In the genomic region with DNA sequence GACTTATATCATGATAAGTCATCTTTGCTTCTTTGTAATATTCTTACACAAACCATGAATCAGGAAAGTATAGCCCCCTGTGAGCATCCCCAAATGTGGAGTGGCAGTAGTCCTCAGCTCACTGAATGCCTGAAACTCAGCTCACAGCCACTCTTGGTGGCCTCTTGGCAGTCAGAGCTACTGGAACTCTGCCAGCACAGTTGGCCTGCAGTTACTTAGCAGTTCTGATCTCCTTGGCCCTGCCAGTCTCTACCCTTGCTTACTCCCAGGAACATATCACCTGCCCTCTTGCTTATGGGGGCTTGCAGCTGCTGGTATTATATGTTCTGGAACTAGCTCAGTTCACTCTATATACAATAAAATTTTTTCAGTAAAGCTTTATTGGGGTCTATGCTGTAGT, we compare ENCODE assay signal across 10 mouse cellular contexts.
DNase-seq lines count a peak whose midpoint lies in the region; ATAC-seq and TF ChIP-seq lines count a peak whose summit lies in the region.
"Had no signal": no experiment of that assay in that cellular context is flagged by ENCODE, and none has a peak within 500 bp of the region (broad histone marks: within the 10 kb centered on the region; RNA-seq: fewer than 3 reads in every experiment).

No protein-coding gene starts in this region.

- no peak for TF ChIP-seq CTCF in MEL (IDR thresholded peaks at IDR 0.05 in 2 of 3, conservative IDR thresholded peaks at IDR 0.05 in 1 of 3; ENCODE audit: control insufficient read depth in 1 of 3, insufficient read depth in 1 of 3, low read depth in 2 of 3, low read length in 3 of 3, poor library complexity in 1 of 3, severe bottlenecking in 1 of 3)
- no peak for TF ChIP-seq CTCF in thymus, adult 2 months (IDR thresholded peaks at IDR 0.05; ENCODE audit: borderline replicate concordance, control insufficient read depth, extremely low read depth, insufficient read depth, low read length, poor library complexity)

- no peaks in the 10 kb centered on the region for H3K79me2 ChIP-seq in MEL (ENCODE audit: control insufficient read depth, insufficient read depth, low read length, poor library complexity)

- intact Hi-C loops in heart, postnatal 10 days (cut with DNase I), result no loop called here

- H3K4me3 ChIP-seq in hindbrain, embryonic 14.5 days (replicated peaks; ENCODE audit: low read length), result no peak overlapping the region
- H3K4me3 ChIP-seq in hindbrain, embryonic 11.5 days (ENCODE audit: low read depth, low read length), result no peak overlapping the region
- H3K4me3 ChIP-seq in MEL (ENCODE audit: control insufficient read depth in 1 of 2, insufficient read depth in 1 of 2, low read depth in 2 of 2, low read length in 2 of 2), result no peak overlapping the region
- no peak overlapping the region for H3K4me3 ChIP-seq in thymus, adult 2 months (ENCODE audit: control insufficient read depth, insufficient read depth, low read length)
- H3K4me3 ChIP-seq: embryonic facial prominence, embryonic 12.5 days had no signal

- no peak for TF ChIP-seq EP300 in MEL (IDR thresholded peaks at IDR 0.05; ENCODE audit: low read depth in 1 of 2, low read length in 2 of 2)

- H3K4me2 ChIP-seq in hindbrain, embryonic 14.5 days (replicated peaks), result no peak overlapping the region
- no peak overlapping the region for H3K4me2 ChIP-seq in hindbrain, embryonic 11.5 days (replicated peaks; ENCODE audit: low read depth, low read length)
- H3K4me2 ChIP-seq: embryonic facial prominence, embryonic 12.5 days had no signal

- peak; percentile 13 for DNase-seq in adrenal gland, adult 2 months
- DNase-seq in adrenal gland, adult 18-20 months (ENCODE audit: low spot score in 2 of 2), result no peak
- peak; percentile 60 for DNase-seq in hindbrain, embryonic 14.5 days (ENCODE audit: low spot score)
- DNase-seq in hindbrain, embryonic 11.5 days (ENCODE audit: low spot score), result no peak
- peak; percentile 63 for DNase-seq in MEL (ENCODE audit: low read depth, low spot score)
- peak; percentile 62 for DNase-seq in heart, postnatal 10 days
- no peak for DNase-seq in thymus, adult 2 months
- no peak for DNase-seq in layer of hippocampus, adult 18-20 months (ENCODE audit: low spot score in 2 of 2)

- ATAC-seq in hindbrain, embryonic 14.5 days (ENCODE audit: low FRiP score), result no peak; the same call in 1 of the 2 replicates
- ATAC-seq in hindbrain, embryonic 11.5 days (ENCODE audit: low FRiP score), result no peak
- ATAC-seq: inflammation-experienced regulatory T-cells, adult 6 months had no signal

- no peak overlapping the region for H3K27ac ChIP-seq in hindbrain, embryonic 14.5 days
- H3K27ac ChIP-seq in hindbrain, embryonic 11.5 days (ENCODE audit: low read depth, low read length), result no peak overlapping the region
- no peak overlapping the region for H3K27ac ChIP-seq in MEL (ENCODE audit: control insufficient read depth, low read depth, low read length)
- H3K27ac ChIP-seq in thymus, adult 2 months (ENCODE audit: control insufficient read depth, insufficient read depth, low read length), result no peak overlapping the region
- H3K27ac ChIP-seq: embryonic facial prominence, embryonic 12.5 days had no signal

- no peak overlapping the region for H3K9ac ChIP-seq in hindbrain, embryonic 14.5 days
- H3K9ac ChIP-seq in hindbrain, embryonic 11.5 days (ENCODE audit: low read depth, low read length), result no peak overlapping the region
- H3K9ac ChIP-seq in MEL (ENCODE audit: control insufficient read depth, low read depth, low read length, poor library complexity, severe bottlenecking), result no peak overlapping the region
- H3K9ac ChIP-seq: embryonic facial prominence, embryonic 12.5 days had no signal

- TF ChIP-seq RAD21 in MEL (IDR thresholded peaks at IDR 0.05; ENCODE audit: low read depth, low read length), result no peak

- H3K27me3 ChIP-seq in hindbrain, embryonic 14.5 days (ENCODE audit: control insufficient read depth, insufficient read depth, low read length), result no peaks in the 10 kb centered on the region
- no peaks in the 10 kb centered on the region for H3K27me3 ChIP-seq in hindbrain, embryonic 11.5 days (ENCODE audit: control insufficient read depth, insufficient read depth, low read length)
- no peaks in the 10 kb centered on the region for H3K27me3 ChIP-seq in MEL (ENCODE audit: control insufficient read depth in 1 of 2, insufficient read depth in 2 of 2, low read length in 2 of 2)
- no peaks in the 10 kb centered on the region for H3K27me3 ChIP-seq in thymus, adult 2 months (ENCODE audit: control insufficient read depth, insufficient read depth, low read length)
- H3K27me3 ChIP-seq: embryonic facial prominence, embryonic 12.5 days had no signal

- no peaks in the 10 kb centered on the region for H3K36me3 ChIP-seq in hindbrain, embryonic 14.5 days (replicated peaks; ENCODE audit: control insufficient read depth, insufficient read depth)
- no peaks in the 10 kb centered on the region for H3K36me3 ChIP-seq in hindbrain, embryonic 11.5 days (ENCODE audit: control insufficient read depth, insufficient read depth, low read length)
- H3K36me3 ChIP-seq in MEL (ENCODE audit: control insufficient read depth in 1 of 2, insufficient read depth in 2 of 2, low read length in 2 of 2), result no peaks in the 10 kb centered on the region; a peak in 1 of 4 replicates
- no peaks in the 10 kb centered on the region for H3K36me3 ChIP-seq in thymus, adult 2 months (ENCODE audit: control insufficient read depth, insufficient read depth, low read length)
- H3K36me3 ChIP-seq: embryonic facial prominence, embryonic 12.5 days had no signal

- no peaks in the 10 kb centered on the region for H3K4me1 ChIP-seq in hindbrain, embryonic 14.5 days (replicated peaks; ENCODE audit: control insufficient read depth, insufficient read depth, low read length)
- H3K4me1 ChIP-seq in hindbrain, embryonic 11.5 days (replicated peaks; ENCODE audit: control insufficient read depth, insufficient read depth, low read length), result no peaks in the 10 kb centered on the region
- no peaks in the 10 kb centered on the region; a peak in 1 of 4 replicates for H3K4me1 ChIP-seq in MEL (ENCODE audit: control insufficient read depth in 1 of 2, insufficient read depth in 2 of 2, low read length in 2 of 2)
- H3K4me1 ChIP-seq in thymus, adult 2 months (replicated peaks; ENCODE audit: control insufficient read depth, insufficient read depth, low read length), result no peaks in the 10 kb centered on the region
- H3K4me1 ChIP-seq: embryonic facial prominence, embryonic 12.5 days had no signal

- H3K9me3 ChIP-seq in hindbrain, embryonic 14.5 days (ENCODE audit: control insufficient read depth, low read length), result no peaks in the 10 kb centered on the region
- H3K9me3 ChIP-seq in hindbrain, embryonic 11.5 days (ENCODE audit: control insufficient read depth, low read length), result no peaks in the 10 kb centered on the region
- H3K9me3 ChIP-seq in MEL (replicated peaks; ENCODE audit: insufficient read depth, low read length), result no peaks in the 10 kb centered on the region
- H3K9me3 ChIP-seq: embryonic facial prominence, embryonic 12.5 days had no signal

- TF ChIP-seq POLR2A in MEL (IDR thresholded peaks at IDR 0.05; ENCODE audit: control insufficient read depth in 1 of 2, insufficient read depth in 1 of 2, low read depth in 1 of 2, low read length in 2 of 2, poor library complexity in 1 of 2), result no peak
- no peak for TF ChIP-seq POLR2A in thymus, adult 2 months (IDR thresholded peaks at IDR 0.05; ENCODE audit: control insufficient read depth, extremely low read depth, insufficient read depth, low read length, poor library complexity)

TF ChIP-seq in MEL, 35 proteins besides CTCF, POLR2A, EP300 and RAD21:
- TF ChIP-seq ZNF384 (IDR thresholded peaks at IDR 0.05; ENCODE audit: low read depth, low read length) (no peak), TCF12 (IDR thresholded peaks at IDR 0.05; ENCODE audit: low read depth, low read length) (no peak), ZMIZ1 (IDR thresholded peaks at IDR 0.05; ENCODE audit: low read depth, low read length) (no peak), BHLHE40 (IDR thresholded peaks at IDR 0.05; ENCODE audit: borderline replicate concordance, low read depth, low read length) (no peak), MAX (IDR thresholded peaks at IDR 0.05; ENCODE audit: low read length) (no peak), KAT2A (conservative IDR thresholded peaks at IDR 0.05; ENCODE audit: low read depth, low read length) (no peak), TBP (IDR thresholded peaks at IDR 0.05; ENCODE audit: low read depth, low read length) (no peak), ETS1 (IDR thresholded peaks at IDR 0.05; ENCODE audit: low read depth, low read length) (no peak), ZKSCAN1 (IDR thresholded peaks at IDR 0.05; ENCODE audit: low read depth, low read length) (no peak)

Comparison
In these comparisons a context has a peak if more than half of its experiments do, and no peak if none do; other contexts are left out.
1. DNase-seq: peak in adrenal gland, adult 2 months (single experiment), hindbrain, embryonic 14.5 days (single experiment), MEL (single experiment) and heart, postnatal 10 days (2 of 2); none in adrenal gland, adult 18-20 months (0 of 2), hindbrain, embryonic 11.5 days (single experiment), thymus, adult 2 months (single experiment) and layer of hippocampus, adult 18-20 months (0 of 2).